Mouse (Mus musculus) midbrain, postnatal 0 days (tissue): ENCODE results near the gene Aspdh. TPM values are rescaled to one million over a fixed set of nuclear protein-coding genes. Genes with fewer than 3 reads are reported as not detected.

Experiments
- ATAC-seq: fragments of 200-750 bp; cut with Nextera tagmentation; 2 replicates; pipeline ENCODE4 v1.8.0; 2017; ENCODE audit warnings: moderate number of reproducible peaks, mild to moderate bottlenecking, moderate TSS enrichment, moderate library complexity; ENCODE audit not compliant: low FRiP score
- DNase-seq: peaks from one replicate; pipeline ENCODE4 v3.0.0-alpha.2; 2015; ENCODE audit warnings: low spot score
- H3K27ac ChIP-seq: fragments of 300-500 bp; sonication (generic); 2 replicates; pipeline ENCODE4 v1.5.1; 2014; ENCODE audit warnings: low read depth, mild to moderate bottlenecking, low read length, mixed read lengths
- H3K27me3 ChIP-seq: fragments of 300-500 bp; sonication (generic); 2 replicates; pipeline ENCODE4 v1.6.1; 2014; ENCODE audit warnings: low read length, control low read depth, mixed read lengths; ENCODE audit not compliant: insufficient read depth
- H3K36me3 ChIP-seq: fragments of 300-500 bp; sonication (generic); 2 replicates; pipeline ENCODE4 v1.6.1; 2014; ENCODE audit warnings: low read length, control low read depth, mixed read lengths; ENCODE audit not compliant: insufficient read depth
- H3K4me1 ChIP-seq: fragments of 300-500 bp; sonication (generic); 2 replicates; pipeline ENCODE4 v1.6.1; 2014; ENCODE audit warnings: mild to moderate bottlenecking, control low read depth, antibody characterized with exemption, low read length, mixed read lengths; ENCODE audit not compliant: insufficient read depth
- H3K4me2 ChIP-seq: fragments of 300-500 bp; sonication (generic); 2 replicates; pipeline ENCODE4 v1.6.1; 2014; ENCODE audit warnings: low read depth, mild to moderate bottlenecking, low read length, mixed read lengths; ENCODE audit not compliant: poor library complexity, severe bottlenecking
- H3K4me3 ChIP-seq: fragments of 300-500 bp; sonication (generic); 2 replicates; pipeline ENCODE4 v1.5.1; 2014; ENCODE audit warnings: low read depth, mild to moderate bottlenecking, low read length, moderate library complexity
- H3K9ac ChIP-seq: fragments of 300-500 bp; sonication (generic); replicated peaks from 2 replicates; pipeline ENCODE4 v1.6.1; 2014; ENCODE audit warnings: mild to moderate bottlenecking, low read length, moderate library complexity, mixed read lengths; ENCODE audit not compliant: poor library complexity, severe bottlenecking
- H3K9me3 ChIP-seq: fragments of 300-500 bp; sonication (generic); 2 replicates; pipeline ENCODE4 v1.6.1; 2016; ENCODE audit warnings: low read length, control low read depth
- CTCF ChIP-seq: IDR thresholded peaks from 2 replicates; pipeline ENCODE4 v1.5.1; 2016; ENCODE audit warnings: antibody characterized with exemption, mild to moderate bottlenecking
- WGBS: fragments of 180-500 bp; shearing (Covaris S2); extraction: QIAGEN DNeasy Blood & Tissue Kit; methylation state at CpG from one replicate; pipeline ENCODE4 v1.1.7; 2014; 5-methylcytosine and 5-hydroxymethylcytosine counted together
- polyA plus RNA-seq: library from polyadenylated mRNA; unstranded; fragments of >200 nt; fragmentation: Nextera tagmentation; extraction: Ambion mirVana; gene quantifications from 2 replicates; pipeline ENCODE4 v1.2.1, GENCODE M21; 2015
- total RNA-seq: library from RNA; depleted of rRNA; stranded (reverse); fragments of >200 nt; gene quantifications from 2 replicates; pipeline ENCODE4 v1.2.3, GENCODE M21; 2014

The Aspdh gene
- total and polyA plus RNA-seq, 2 experiments from 2014 or later, result 3.7 to 11.8 TPM

DNA sequence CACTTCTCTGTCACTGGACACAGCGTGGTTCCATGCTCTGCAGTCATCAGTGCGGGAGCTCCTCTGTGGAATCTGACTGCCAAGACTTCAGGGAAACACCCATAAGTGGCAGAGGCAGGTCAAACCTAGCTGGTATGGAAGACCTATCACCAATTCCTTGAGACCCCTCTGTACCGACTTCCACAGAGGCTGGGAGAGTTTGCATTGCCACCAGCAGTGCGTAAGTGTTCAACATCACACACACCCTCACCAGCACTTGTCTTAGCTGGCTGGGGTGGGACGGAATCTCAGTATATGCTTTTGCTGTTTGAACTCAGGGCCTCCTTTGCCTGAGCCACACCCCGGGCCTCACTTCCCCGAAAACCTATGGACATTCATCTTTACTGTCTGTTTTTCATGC, 22.7 kb downstream of the Aspdh start:
- H3K4me3 ChIP-seq, result no peak overlapping the region
- ATAC-seq, result no peak
- H3K9ac ChIP-seq, result no peak overlapping the region
- no peaks in the 10 kb centered on the region for H3K9me3 ChIP-seq
- H3K4me2 ChIP-seq, result no peak overlapping the region
- H3K36me3 ChIP-seq, result peaks cover 38% of the 10 kb centered on the region
- DNase-seq, result no peak
- TF ChIP-seq CTCF, result no peak
- H3K27me3 ChIP-seq, result no peaks in the 10 kb centered on the region
- 86% methylated on average over 7 of the region's 7 CpGs for WGBS
- H3K4me1 ChIP-seq, result no peaks in the 10 kb centered on the region
- H3K27ac ChIP-seq, result no peak overlapping the region

DNA sequence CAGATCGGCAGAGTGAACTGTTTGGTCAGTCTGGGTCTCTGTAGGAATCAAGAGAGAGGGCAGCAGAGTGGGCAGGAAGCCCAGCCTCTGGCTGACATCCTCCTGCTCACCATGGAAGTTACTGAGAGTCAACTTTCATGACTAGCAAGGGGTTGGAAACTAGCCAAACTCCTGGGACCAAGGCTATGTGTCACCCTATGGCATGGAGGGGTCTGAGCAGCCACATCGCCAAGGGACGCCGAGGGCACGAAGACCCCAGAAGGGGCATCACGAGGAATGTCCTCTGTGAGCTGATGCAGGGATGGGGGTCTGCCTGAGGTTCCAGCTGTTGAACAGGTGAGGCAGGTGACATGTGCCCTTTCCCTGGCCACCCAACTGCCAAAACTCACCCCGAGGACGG, 23.4 kb downstream of the Aspdh start:
- no peaks in the 10 kb centered on the region for H3K27me3 ChIP-seq
- H3K4me3 ChIP-seq, result no peak overlapping the region
- H3K4me1 ChIP-seq, result no peaks in the 10 kb centered on the region
- TF ChIP-seq CTCF, result no peak
- WGBS, result 95% methylated on average over 8 of the region's 8 CpGs
- H3K4me2 ChIP-seq, result no peak overlapping the region
- no peak overlapping the region for H3K27ac ChIP-seq
- ATAC-seq, result no peak
- DNase-seq, result no peak
- H3K36me3 ChIP-seq, result peaks cover 38% of the 10 kb centered on the region
- no peaks in the 10 kb centered on the region for H3K9me3 ChIP-seq
- H3K9ac ChIP-seq, result no peak overlapping the region

DNA sequence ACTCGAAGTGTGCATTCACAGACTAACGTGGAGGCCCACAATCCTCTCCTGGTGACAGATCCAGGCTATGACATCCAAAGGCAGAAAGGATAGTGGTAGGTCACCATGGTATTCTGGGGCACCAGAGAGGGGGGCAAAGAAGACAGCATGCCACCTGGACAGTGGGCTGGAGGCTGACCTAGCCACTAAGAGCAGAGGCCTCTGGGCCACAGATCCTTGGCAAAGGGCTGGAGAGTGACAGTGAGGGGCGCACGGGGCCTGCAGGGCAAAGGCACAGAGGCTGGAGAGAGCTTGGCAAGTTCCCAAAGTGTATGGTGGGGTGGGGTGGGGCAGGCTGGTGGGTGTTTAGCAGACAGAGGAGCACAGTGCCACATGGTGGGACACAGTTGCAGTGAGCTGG, 25.1 kb downstream of the Aspdh start:
- WGBS, result 83% methylated on average over 4 of the region's 4 CpGs
- H3K9me3 ChIP-seq, result no peaks in the 10 kb centered on the region
- H3K27me3 ChIP-seq, result no peaks in the 10 kb centered on the region
- H3K4me1 ChIP-seq, result peaks cover 3% of the 10 kb centered on the region
- H3K36me3 ChIP-seq, result peaks cover 38% of the 10 kb centered on the region
- ATAC-seq (no peak), DNase-seq (no peak)
- no peak overlapping the region for H3K4me2 ChIP-seq
- H3K4me3 ChIP-seq, result no peak overlapping the region
- H3K27ac ChIP-seq, result no peak overlapping the region
- no peak overlapping the region for H3K9ac ChIP-seq
- TF ChIP-seq CTCF, result no peak

DNA sequence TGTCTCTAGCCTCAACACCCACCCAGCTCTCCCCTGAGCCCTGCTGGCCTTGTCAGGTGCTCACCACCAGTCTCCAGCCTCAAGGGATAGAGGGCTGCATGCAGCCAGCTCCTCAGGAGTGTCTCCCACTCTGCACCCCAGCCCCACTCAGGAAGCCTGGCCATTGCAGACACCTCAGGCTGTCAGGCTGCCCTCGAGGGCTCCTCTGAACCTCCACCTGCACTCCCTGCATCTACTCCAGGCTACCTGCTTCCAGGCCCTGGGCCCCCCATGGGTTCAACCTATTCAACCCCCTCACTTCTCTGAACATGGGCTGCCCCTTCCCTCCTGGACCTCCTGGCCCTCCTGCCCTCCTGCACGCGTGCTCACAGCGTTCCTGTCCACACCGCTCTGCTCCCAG, 26.2 kb downstream of the Aspdh start:
- 98% methylated on average over 5 of the region's 5 CpGs for WGBS

DNA sequence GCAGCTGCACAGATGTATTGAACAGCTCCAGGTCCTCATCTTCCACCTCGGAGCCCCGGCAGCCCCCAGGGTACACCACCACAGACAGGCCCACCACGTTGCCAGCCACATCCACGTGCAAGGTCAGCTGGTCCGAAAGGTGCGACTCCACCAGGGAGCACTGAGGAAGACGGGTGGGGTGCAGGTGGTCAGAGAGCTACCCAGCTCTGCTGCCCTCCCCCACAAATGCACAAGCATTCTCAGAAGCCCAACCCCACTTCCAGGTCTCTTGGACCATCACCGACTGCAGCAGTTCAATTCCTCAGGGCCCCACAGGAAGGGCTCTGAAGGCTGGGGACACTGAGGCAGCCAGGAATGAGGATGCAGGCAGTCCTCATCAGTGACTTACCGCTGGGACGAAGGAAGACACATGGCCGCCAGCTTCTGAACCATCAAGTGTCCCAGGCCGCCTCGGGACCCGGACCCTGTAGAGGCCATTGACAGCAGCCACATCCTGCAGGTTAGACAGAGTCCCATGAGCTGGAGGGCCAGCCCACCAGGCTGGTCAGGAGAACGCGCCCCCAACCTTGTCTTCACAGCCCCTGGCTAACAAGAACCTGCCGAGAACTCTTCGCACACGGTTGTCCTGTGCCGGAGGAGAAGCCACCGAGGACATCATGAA, 27.1 kb downstream of the Aspdh start:
- 89% methylated on average over 21 of the region's 21 CpGs for WGBS
- Histone ChIP-seq H3K4me1 (peaks cover 8% of the 10 kb centered on the region), H3K27me3 (no peaks in the 10 kb centered on the region), H3K4me3 (no peak overlapping the region), H3K4me2 (no peak overlapping the region), H3K36me3 (peaks cover 38% of the 10 kb centered on the region), H3K9me3 (no peaks in the 10 kb centered on the region), H3K9ac (no peak overlapping the region; the same call in 1 of the 2 replicates), H3K27ac (no peak overlapping the region)
- ATAC-seq (no peak), DNase-seq (no peak)
- TF ChIP-seq CTCF, result no peak

More for the DNA sequence above, 26.2 kb downstream of the Aspdh start:
- ATAC-seq, result no peak
- Histone ChIP-seq H3K9ac (no peak overlapping the region), H3K4me1 (peaks cover 8% of the 10 kb centered on the region), H3K36me3 (peaks cover 38% of the 10 kb centered on the region), H3K4me2 (no peak overlapping the region), H3K9me3 (no peaks in the 10 kb centered on the region), H3K4me3 (no peak overlapping the region), H3K27ac (no peak overlapping the region), H3K27me3 (no peaks in the 10 kb centered on the region)
- no peak for TF ChIP-seq CTCF
- DNase-seq, result no peak

DNA sequence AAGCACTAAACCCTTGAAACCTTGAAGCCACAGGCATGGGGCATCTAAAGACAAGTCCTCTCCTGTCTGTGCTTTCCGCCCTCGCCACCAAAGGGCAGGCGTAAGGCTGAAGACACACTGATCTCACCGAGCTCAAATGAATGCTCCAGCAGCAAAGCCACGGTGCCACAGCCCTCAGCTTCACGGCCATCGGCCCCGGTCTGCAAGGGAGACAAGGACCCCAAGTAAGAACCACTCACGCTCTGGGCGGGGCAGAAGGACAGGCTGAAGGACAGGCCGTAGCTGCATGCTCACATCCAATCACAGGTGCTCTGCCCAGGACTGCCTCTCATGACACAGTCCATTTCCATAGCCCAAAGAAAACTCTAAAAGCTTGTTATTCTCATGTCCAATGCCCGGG, 29.5 kb downstream of the Aspdh start:
- TF ChIP-seq CTCF, result no peak
- ATAC-seq (no peak), DNase-seq (no peak)
- no peak overlapping the region for H3K27ac ChIP-seq
- peak overlapping the region; percentile 95; the same call in 1 of the 2 replicates for H3K9ac ChIP-seq
- H3K27me3 ChIP-seq, result no peaks in the 10 kb centered on the region
- H3K4me3 ChIP-seq, result 0 out of 2 replicates have a peak overlapping the region, but pooled peaks have one; percentile 70
- H3K4me2 ChIP-seq, result no peak overlapping the region
- 96% methylated on average over 12 of the region's 12 CpGs for WGBS
- H3K36me3 ChIP-seq, result peaks cover 32% of the 10 kb centered on the region
- H3K9me3 ChIP-seq, result no peaks in the 10 kb centered on the region
- H3K4me1 ChIP-seq, result peaks cover 8% of the 10 kb centered on the region
